Mouse (Mus musculus): ENCODE results near the gene Abce1. TPM values are rescaled to one million over a fixed set of nuclear protein-coding genes. Genes with fewer than 3 reads are reported as not detected.

The Abce1 gene
- polyA plus RNA-seq, 1 experiment from 2014 or later = 62.7 TPM

DNA sequence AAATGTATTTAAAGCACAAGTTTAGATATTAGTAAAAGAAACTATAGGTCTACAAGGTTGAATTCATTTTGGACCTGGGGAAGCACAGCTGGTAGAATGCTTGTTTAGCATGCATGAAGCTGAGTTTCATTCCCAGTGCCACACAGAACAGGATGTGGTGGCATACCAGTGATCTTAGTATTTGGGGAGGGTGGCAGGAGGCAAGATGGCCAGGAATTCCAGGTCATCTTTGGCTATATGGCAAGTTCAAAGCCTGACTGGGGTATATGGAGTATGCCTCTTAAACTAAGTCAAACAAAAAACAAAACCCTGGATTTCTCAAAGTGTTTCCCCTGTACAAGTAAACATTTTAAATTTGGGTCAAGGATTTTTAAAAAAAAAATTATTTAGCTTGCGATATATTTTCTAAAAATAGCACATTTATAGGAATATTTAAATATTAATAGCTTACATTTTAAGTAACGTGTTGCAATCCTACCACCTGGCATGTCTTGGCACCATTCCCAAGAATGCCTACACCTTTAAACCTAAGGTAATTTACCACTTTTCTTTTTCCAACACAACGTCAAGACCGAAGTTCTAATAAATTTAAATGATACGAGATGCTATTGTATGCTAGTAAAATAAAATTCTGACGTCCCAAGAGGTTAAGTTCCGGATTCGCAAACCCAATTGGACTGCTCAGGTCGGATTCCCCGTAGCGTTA, 73.4 kb downstream of the Abce1 start:
- H3K9me3 ChIP-seq (replicated peaks; ENCODE audit: low read length) = no peaks in the 10 kb centered on the region
- 5% methylated on average over 11 of the region's 11 CpGs for WGBS
- DNase-seq (ENCODE audit: low spot score) = no peak
- peaks cover 5% of the 10 kb centered on the region; the same call in 1 of the 2 replicates for H3K4me1 ChIP-seq (replicated peaks; ENCODE audit: insufficient read depth, low read length)
- H3K4me2 ChIP-seq (ENCODE audit: low read length) = peak overlapping the region; percentile 88
- H3K27me3 ChIP-seq (ENCODE audit: insufficient read depth, low read length) = no peaks in the 10 kb centered on the region
- H3K4me3 ChIP-seq (replicated peaks; ENCODE audit: low read depth, low read length) = peak overlapping the region; percentile 91
- H3K27ac ChIP-seq = peak overlapping the region; percentile 98; the same call in 1 of the 2 replicates
- peak overlapping the region; percentile 69; the same call in 1 of the 2 replicates for H3K9ac ChIP-seq (ENCODE audit: low read depth, low read length)
- no peak for TF ChIP-seq CTCF (IDR thresholded peaks at IDR 0.05; ENCODE audit: low read depth)
- ATAC-seq (replicated peaks; ENCODE audit: low FRiP score, low read depth) = no peak
- H3K36me3 ChIP-seq (ENCODE audit: insufficient read depth, low read length) = no peaks in the 10 kb centered on the region

DNA sequence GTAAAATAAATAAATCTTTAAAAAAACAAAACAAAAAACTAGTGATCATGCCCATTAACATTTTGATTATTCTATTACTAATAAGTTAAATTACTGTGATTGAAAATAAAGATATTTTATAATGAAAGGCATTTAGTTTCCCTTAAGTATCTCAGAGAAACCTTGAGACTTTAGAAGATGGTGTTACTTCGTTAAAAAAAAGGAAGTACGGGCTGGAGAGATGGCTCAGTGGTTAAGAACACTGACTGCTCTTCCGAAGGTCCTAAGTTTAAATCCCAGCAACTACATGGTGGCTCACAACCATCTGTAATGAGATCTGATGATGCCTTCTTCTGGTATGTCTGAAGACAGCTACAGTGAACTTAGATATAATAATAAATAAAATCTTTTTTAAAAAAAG, 74.3 kb downstream of the Abce1 start:
- H3K4me1 ChIP-seq (replicated peaks; ENCODE audit: insufficient read depth, low read length) = peaks cover 5% of the 10 kb centered on the region; the same call in 1 of the 2 replicates
- no peak overlapping the region for H3K4me3 ChIP-seq (replicated peaks; ENCODE audit: low read depth, low read length)
- no peaks in the 10 kb centered on the region for H3K9me3 ChIP-seq (replicated peaks; ENCODE audit: low read length)
- TF ChIP-seq CTCF (IDR thresholded peaks at IDR 0.05; ENCODE audit: low read depth) = no peak
- no peak overlapping the region for H3K9ac ChIP-seq (ENCODE audit: low read depth, low read length)
- no peaks in the 10 kb centered on the region for H3K27me3 ChIP-seq (ENCODE audit: insufficient read depth, low read length)
- 89% methylated on average over 3 of the region's 3 CpGs for WGBS
- ATAC-seq (replicated peaks; ENCODE audit: low FRiP score, low read depth) (no peak), DNase-seq (ENCODE audit: low spot score) (no peak)
- H3K27ac ChIP-seq = no peak overlapping the region
- H3K4me2 ChIP-seq (ENCODE audit: low read length) = no peak overlapping the region
- no peaks in the 10 kb centered on the region for H3K36me3 ChIP-seq (ENCODE audit: insufficient read depth, low read length)

DNA sequence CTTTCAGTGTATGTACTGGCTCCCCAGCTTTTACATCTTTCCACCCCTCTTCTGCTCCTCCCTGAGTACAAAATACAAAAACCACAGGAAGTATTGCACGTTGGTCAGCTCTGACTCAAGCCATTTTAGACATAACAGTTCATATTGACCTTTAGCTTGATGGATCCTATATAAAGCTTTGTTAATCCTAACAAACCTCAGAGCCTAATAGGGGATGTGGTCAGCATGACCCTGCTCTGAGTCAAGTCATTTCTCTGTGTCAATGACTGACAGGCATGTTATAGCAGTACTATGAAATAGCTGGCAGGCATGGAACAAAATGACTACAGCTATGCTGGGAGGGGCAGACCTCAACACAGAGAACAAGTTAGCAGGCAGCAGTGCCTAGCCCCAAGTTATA, 75.4 kb downstream of the Abce1 start:
- ATAC-seq (replicated peaks; ENCODE audit: low FRiP score, low read depth) = no peak
- Histone ChIP-seq H3K4me2 (ENCODE audit: low read length) (no peak overlapping the region), H3K27ac (no peak overlapping the region), H3K27me3 (ENCODE audit: insufficient read depth, low read length) (no peaks in the 10 kb centered on the region), H3K4me3 (replicated peaks; ENCODE audit: low read depth, low read length) (no peak overlapping the region), H3K9ac (ENCODE audit: low read depth, low read length) (no peak overlapping the region), H3K36me3 (ENCODE audit: insufficient read depth, low read length) (no peaks in the 10 kb centered on the region), H3K4me1 (replicated peaks; ENCODE audit: insufficient read depth, low read length) (0 out of 2 replicates have a peak, but pooled peaks cover 2% of the 10 kb centered on the region), H3K9me3 (replicated peaks; ENCODE audit: low read length) (no peaks in the 10 kb centered on the region)
- WGBS = 66% methylated on average over 1 of the region's 1 CpGs
- TF ChIP-seq CTCF (IDR thresholded peaks at IDR 0.05; ENCODE audit: low read depth) = no peak
- no peak for DNase-seq (ENCODE audit: low spot score)

- ATAC-seq (replicated peaks; ENCODE audit: low FRiP score, low read depth) (no peak), DNase-seq (ENCODE audit: low spot score) (no peak)
- H3K4me2 ChIP-seq (ENCODE audit: low read length) = no peak overlapping the region
- H3K27ac ChIP-seq = no peak overlapping the region
- H3K4me1 ChIP-seq (replicated peaks; ENCODE audit: insufficient read depth, low read length) = no peaks in the 10 kb centered on the region
- no peaks in the 10 kb centered on the region for H3K36me3 ChIP-seq (ENCODE audit: insufficient read depth, low read length)
- no peaks in the 10 kb centered on the region for H3K9me3 ChIP-seq (replicated peaks; ENCODE audit: low read length)
- H3K27me3 ChIP-seq (ENCODE audit: insufficient read depth, low read length) = no peaks in the 10 kb centered on the region
- no peak overlapping the region for H3K4me3 ChIP-seq (replicated peaks; ENCODE audit: low read depth, low read length)
- no peak for TF ChIP-seq CTCF (IDR thresholded peaks at IDR 0.05; ENCODE audit: low read depth)
- 96% methylated on average over 1 of the region's 1 CpGs for WGBS
- no peak overlapping the region for H3K9ac ChIP-seq (ENCODE audit: low read depth, low read length)
These were observed 76.0 kb downstream of the Abce1 start for GRCm38 (mm10) chr8:79635491-79635890.

Other genes with a start within 250 kb of the Abce1 start
- 11.2 and 12.1 TPM in 2 replicates for gene Otud4, start 72.1 kb downstream of the Abce1 start, polyA plus RNA-seq (2015; fragmentation: Nextera tagmentation; extraction: Ambion mirVana)
- gene Anapc10, start 80 bp upstream of the Abce1 start, polyA plus RNA-seq (2015; fragmentation: Nextera tagmentation; extraction: Ambion mirVana) = 47.4 and 49.5 TPM in 2 replicates